Mouse (Mus musculus) midbrain, embryonic 16.5 days (tissue): ENCODE measurements around the gene Aes. TPM values are rescaled to one million over a fixed set of nuclear protein-coding genes. Genes with fewer than 3 reads are reported as not detected.

Source experiments
- ATAC-seq: fragments of 200-750 bp; cut with Nextera tagmentation; 2 replicates; pipeline ENCODE4 v1.8.0; 2017; ENCODE audit warnings: moderate TSS enrichment
- H3K27ac ChIP-seq: fragments of 300-500 bp; sonication (generic); 2 replicates; pipeline ENCODE4 v1.5.1; 2014; ENCODE audit warnings: mild to moderate bottlenecking, low read length, mixed read lengths
- H3K27me3 ChIP-seq: fragments of 300-500 bp; sonication (generic); 2 replicates; pipeline ENCODE4 v1.6.1; 2014; ENCODE audit warnings: low read depth, low read length, mixed read lengths; ENCODE audit not compliant: control insufficient read depth, insufficient read depth
- H3K36me3 ChIP-seq: fragments of 300-500 bp; sonication (generic); 2 replicates; pipeline ENCODE4 v1.6.1; 2014; ENCODE audit warnings: mild to moderate bottlenecking, low read length, moderate library complexity, mixed read lengths; ENCODE audit not compliant: control insufficient read depth, insufficient read depth
- H3K4me1 ChIP-seq: fragments of 300-500 bp; sonication (generic); 2 replicates; pipeline ENCODE4 v1.6.1; 2014; ENCODE audit warnings: mild to moderate bottlenecking, low read length, mixed read lengths; ENCODE audit not compliant: control insufficient read depth, insufficient read depth
- H3K4me2 ChIP-seq: fragments of 300-500 bp; sonication (generic); 2 replicates; pipeline ENCODE4 v1.6.1; 2014; ENCODE audit warnings: mild to moderate bottlenecking, low read length, mixed read lengths
- H3K4me3 ChIP-seq: fragments of 300-500 bp; sonication (generic); 2 replicates; pipeline ENCODE4 v1.5.1; 2014; ENCODE audit warnings: low read depth, mild to moderate bottlenecking, low read length, moderate library complexity, mixed read lengths
- H3K9ac ChIP-seq: fragments of 300-500 bp; sonication (generic); 2 replicates; pipeline ENCODE4 v1.6.1; 2014; ENCODE audit warnings: low read depth, low read length, mixed read lengths
- H3K9me3 ChIP-seq: fragments of 300-500 bp; sonication (generic); replicated peaks from 2 replicates; pipeline ENCODE4 v1.6.1; 2014; ENCODE audit warnings: mild to moderate bottlenecking, low read length, mixed read lengths; ENCODE audit not compliant: control insufficient read depth, poor library complexity, severe bottlenecking
- WGBS: fragments of 180-500 bp; shearing (Covaris S2); extraction: QIAGEN DNeasy Blood & Tissue Kit; methylation state at CpG from one replicate; pipeline ENCODE4 v1.1.7; 2014; 5-methylcytosine and 5-hydroxymethylcytosine counted together
- polyA plus RNA-seq: library from polyadenylated mRNA; unstranded; fragments of >200 nt; fragmentation: Nextera tagmentation; extraction: Ambion mirVana; gene quantifications from 2 replicates; pipeline ENCODE4 v1.2.1, GENCODE M21; 2015

Aes gene
- polyA plus RNA-seq, result 700 and 706 TPM in 2 replicates

DNA sequence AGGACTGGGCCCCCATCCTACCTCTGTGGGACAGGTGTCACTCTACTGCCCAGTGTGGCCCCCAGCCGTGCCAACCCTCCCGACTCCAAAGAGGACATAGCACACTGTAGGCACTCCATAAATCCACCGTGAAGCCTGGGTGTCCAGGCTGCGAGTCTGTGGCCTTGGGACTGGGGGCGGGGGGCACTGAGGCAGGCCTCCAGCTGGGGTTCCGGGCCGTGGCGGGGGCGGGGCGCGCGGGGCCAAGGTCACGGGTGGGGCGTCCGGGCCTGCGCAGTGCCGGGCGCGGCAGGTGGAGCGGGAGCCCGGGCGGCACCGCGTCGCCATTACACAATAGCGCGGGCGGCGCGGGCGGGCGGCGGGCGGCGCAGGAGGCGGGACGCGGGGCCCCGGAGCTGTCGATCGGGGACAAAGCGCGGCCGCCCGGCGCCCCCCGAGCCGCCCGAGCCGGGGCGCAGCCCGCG, at the start of gene Aes:
Gene Aes, plus strand, starts transcription at position 326 of the 464 bp plus-strand sequence.
- Histone ChIP-seq H3K4me2 (peak within 1 kb of the TSS; percentile 82), H3K9ac (peak within 1 kb of the TSS; percentile 100), H3K27ac (peak within 1 kb of the TSS; percentile 87), H3K4me3 (peak within 1 kb of the TSS; percentile 89), H3K9me3 (no peaks in the 10 kb centered on the region), H3K36me3 (no peaks in the 10 kb centered on the region), H3K27me3 (no peaks in the 10 kb centered on the region), H3K4me1 (peaks cover 33% of the 10 kb centered on the region)
- ATAC-seq, result peak; percentile 57
- under 1% methylated on average over 34 of the region's 53 CpGs for WGBS

GRCm38 (mm10) chr10:81510246-81510810, 49.0 kb upstream of the Aes start:
- Histone ChIP-seq H3K9me3 (no peaks in the 10 kb centered on the region), H3K4me2 (no peak overlapping the region), H3K27me3 (no peaks in the 10 kb centered on the region; the same call in 1 of the 2 replicates), H3K4me1 (no peaks in the 10 kb centered on the region), H3K9ac (no peak overlapping the region), H3K27ac (no peak overlapping the region), H3K4me3 (no peak overlapping the region), H3K36me3 (no peaks in the 10 kb centered on the region)
- no peak for ATAC-seq
- WGBS, result 83% methylated on average over 14 of the region's 14 CpGs

GRCm38 (mm10) chr10:81513798-81514197, 45.5 kb upstream of the Aes start:
- no peak for ATAC-seq
- H3K4me3 ChIP-seq, result no peak overlapping the region
- H3K27me3 ChIP-seq, result no peaks in the 10 kb centered on the region; the same call in 1 of the 2 replicates
- 78% methylated on average over 5 of the region's 5 CpGs for WGBS
- H3K9me3 ChIP-seq, result no peaks in the 10 kb centered on the region
- H3K9ac ChIP-seq, result no peak overlapping the region
- H3K36me3 ChIP-seq, result no peaks in the 10 kb centered on the region
- H3K4me1 ChIP-seq, result no peaks in the 10 kb centered on the region
- no peak overlapping the region for H3K4me2 ChIP-seq
- no peak overlapping the region for H3K27ac ChIP-seq

DNA sequence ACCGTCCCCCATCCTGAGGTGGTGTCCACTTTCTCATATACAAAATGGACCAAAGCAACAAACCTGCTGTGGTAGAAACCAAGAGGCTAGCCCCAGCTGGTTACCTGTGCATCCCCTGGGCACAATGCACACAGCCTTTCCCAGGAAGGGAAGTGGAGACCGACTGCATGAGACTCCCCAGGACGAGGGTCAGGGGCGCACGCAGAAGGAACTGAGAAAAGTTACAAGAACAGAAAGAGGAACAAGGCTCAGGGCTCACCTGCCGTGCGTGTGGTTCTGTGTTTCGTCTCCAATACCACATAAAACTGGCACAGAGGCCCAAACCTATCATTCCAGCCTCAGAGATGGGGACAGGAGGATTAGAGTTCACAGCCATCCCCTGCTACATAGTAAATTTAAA, 42.1 kb upstream of the Aes start:
- WGBS, result 79% methylated on average over 8 of the region's 8 CpGs
- Histone ChIP-seq H3K9me3 (no peaks in the 10 kb centered on the region), H3K27ac (no peak overlapping the region), H3K4me3 (no peak overlapping the region), H3K36me3 (no peaks in the 10 kb centered on the region), H3K27me3 (no peaks in the 10 kb centered on the region), H3K4me1 (no peaks in the 10 kb centered on the region), H3K4me2 (no peak overlapping the region), H3K9ac (no peak overlapping the region)
- no peak for ATAC-seq

- H3K4me1 ChIP-seq, result no peaks in the 10 kb centered on the region
- H3K27me3 ChIP-seq, result no peaks in the 10 kb centered on the region
- no peaks in the 10 kb centered on the region for H3K9me3 ChIP-seq
- 11% methylated on average over 4 of the region's 4 CpGs for WGBS
- no peak for ATAC-seq
- no peak overlapping the region for H3K4me2 ChIP-seq
- H3K36me3 ChIP-seq, result no peaks in the 10 kb centered on the region
- H3K27ac ChIP-seq, result no peak overlapping the region
- H3K9ac ChIP-seq, result no peak overlapping the region
- no peak overlapping the region for H3K4me3 ChIP-seq
These were observed 40.7 kb upstream of the Aes start for GRCm38 (mm10) chr10:81518546-81518945.

DNA sequence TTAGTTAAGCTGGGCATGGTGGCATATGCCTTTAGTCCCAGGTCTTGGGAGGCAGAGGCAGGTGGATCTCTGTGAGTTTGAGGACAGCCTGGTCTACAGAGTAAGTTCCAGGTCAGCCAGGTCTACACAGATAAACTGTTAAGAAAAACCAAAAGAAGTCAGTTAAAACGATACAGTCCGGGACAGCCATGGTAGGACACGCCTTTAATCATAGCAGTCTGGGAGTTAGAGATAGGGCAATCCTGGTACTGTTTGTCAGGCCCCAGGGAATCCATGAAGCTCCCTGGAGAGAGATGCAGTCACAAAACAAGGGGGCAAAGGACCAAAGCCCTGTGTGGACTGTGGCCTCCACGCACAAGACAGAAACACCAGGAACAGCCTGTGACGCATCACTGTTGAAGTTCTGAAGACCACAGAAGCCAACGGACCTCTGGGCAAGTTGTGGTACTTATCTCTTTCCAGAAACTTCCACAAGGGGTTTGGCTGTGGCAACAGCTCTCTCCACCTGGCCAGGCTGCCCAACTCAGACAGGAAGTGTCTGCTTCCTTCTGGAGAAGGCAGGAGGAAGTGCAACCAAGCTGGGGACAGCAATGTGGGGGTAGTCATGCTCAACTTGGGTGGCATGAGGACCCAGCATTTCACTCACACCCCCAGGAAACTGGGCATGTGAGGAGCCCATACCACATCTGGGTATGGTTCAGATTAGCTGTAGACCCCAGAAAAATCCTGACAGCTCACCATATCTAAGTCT, 39.9 kb upstream of the Aes start:
- H3K4me1 ChIP-seq, result no peaks in the 10 kb centered on the region
- no peaks in the 10 kb centered on the region for H3K36me3 ChIP-seq
- H3K4me2 ChIP-seq, result no peak overlapping the region
- WGBS, result 85% methylated on average over 6 of the region's 6 CpGs
- no peaks in the 10 kb centered on the region for H3K9me3 ChIP-seq
- no peak for ATAC-seq
- H3K27ac ChIP-seq, result no peak overlapping the region
- no peak overlapping the region for H3K9ac ChIP-seq
- 0 out of 2 replicates have a peak, but pooled peaks cover 3% of the 10 kb centered on the region for H3K27me3 ChIP-seq
- H3K4me3 ChIP-seq, result no peak overlapping the region

GRCm38 (mm10) chr10:81519978-81520365, 39.3 kb upstream of the Aes start:
- no peaks in the 10 kb centered on the region for H3K4me1 ChIP-seq
- 0 out of 2 replicates have a peak, but pooled peaks cover 3% of the 10 kb centered on the region for H3K27me3 ChIP-seq
- no peak overlapping the region for H3K4me3 ChIP-seq
- no peak overlapping the region for H3K27ac ChIP-seq
- H3K36me3 ChIP-seq, result no peaks in the 10 kb centered on the region
- WGBS, result 74% methylated on average over 3 of the region's 3 CpGs
- H3K9me3 ChIP-seq, result no peaks in the 10 kb centered on the region
- no peak overlapping the region for H3K9ac ChIP-seq
- no peak for ATAC-seq
- no peak overlapping the region for H3K4me2 ChIP-seq

DNA sequence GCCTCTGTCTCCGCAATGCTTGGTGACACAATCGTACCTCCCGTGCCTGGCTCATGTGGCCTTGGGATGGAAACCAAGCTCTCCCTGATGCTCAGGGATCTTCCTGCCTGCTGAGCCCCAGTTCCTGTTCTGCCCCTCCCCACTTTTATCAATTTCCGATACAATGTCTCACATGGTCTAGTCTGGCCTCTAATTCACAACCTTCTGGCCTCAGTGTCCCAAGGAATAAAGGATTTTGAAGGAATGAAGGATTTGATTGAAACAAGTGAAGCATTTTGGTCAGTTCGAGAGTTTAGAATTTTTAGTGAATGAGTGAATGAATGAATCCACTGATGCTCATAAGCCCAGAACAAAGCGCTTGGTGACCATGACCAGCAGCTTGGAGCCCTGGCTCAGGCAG, 36.1 kb upstream of the Aes start:
- Histone ChIP-seq H3K36me3 (no peaks in the 10 kb centered on the region), H3K4me1 (no peaks in the 10 kb centered on the region), H3K4me2 (no peak overlapping the region), H3K27ac (no peak overlapping the region), H3K27me3 (0 out of 2 replicates have a peak, but pooled peaks cover 3% of the 10 kb centered on the region), H3K9me3 (no peaks in the 10 kb centered on the region), H3K4me3 (no peak overlapping the region), H3K9ac (no peak overlapping the region)
- 67% methylated on average over 6 of the region's 6 CpGs for WGBS
- no peak for ATAC-seq

DNA sequence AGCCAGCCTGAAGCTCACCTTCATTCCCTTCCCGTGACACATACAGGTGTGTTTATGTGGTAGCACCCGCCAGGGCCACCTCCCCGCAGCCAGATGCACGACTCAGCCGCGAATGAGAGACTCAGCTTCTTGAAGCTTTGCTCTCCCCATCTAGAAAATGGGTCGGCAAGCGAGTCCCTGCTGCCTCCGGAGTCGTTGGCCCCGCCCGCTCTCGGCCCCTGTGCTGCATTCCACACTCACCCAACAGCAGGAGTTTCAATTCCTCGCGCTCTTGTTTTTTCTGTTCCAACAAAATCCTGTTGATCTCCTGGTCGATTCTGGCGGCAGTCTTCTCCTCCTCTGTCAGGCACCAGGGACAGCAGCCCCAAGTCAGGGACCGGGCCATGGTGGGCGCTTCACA, 35.7 kb upstream of the Aes start:
- Histone ChIP-seq H3K36me3 (no peaks in the 10 kb centered on the region), H3K27me3 (0 out of 2 replicates have a peak, but pooled peaks cover 3% of the 10 kb centered on the region), H3K4me2 (no peak overlapping the region), H3K9me3 (no peaks in the 10 kb centered on the region), H3K4me3 (no peak overlapping the region), H3K4me1 (no peaks in the 10 kb centered on the region), H3K9ac (no peak overlapping the region), H3K27ac (no peak overlapping the region)
- no peak for ATAC-seq
- 23% methylated on average over 19 of the region's 19 CpGs for WGBS
